Mouse (Mus musculus): ENCODE data around the gene Shd. TPM values are rescaled to one million over a fixed set of nuclear protein-coding genes. Genes with fewer than 3 reads are reported as not detected.
A peak's percentile ranks its signal among the peaks of the same experiment; 100 is the strongest.

The Shd gene
- polyA plus RNA-seq, 1 experiment from 2014 or later, result 8.1 TPM

- Histone ChIP-seq H3K27ac (ENCODE audit: low read length) (no peak overlapping the region), H3K4me3 (replicated peaks; ENCODE audit: low read length) (no peak overlapping the region), H3K4me2 (ENCODE audit: low read depth, low read length) (no peak overlapping the region), H3K9me3 (replicated peaks; ENCODE audit: control insufficient read depth, low read length) (no peaks in the 10 kb centered on the region), H3K4me1 (ENCODE audit: control insufficient read depth, insufficient read depth, low read length) (0 out of 2 replicates have a peak, but pooled peaks cover 7% of the 10 kb centered on the region), H3K36me3 (ENCODE audit: control insufficient read depth, insufficient read depth, low read length) (no peaks in the 10 kb centered on the region), H3K9ac (ENCODE audit: low read length) (no peak overlapping the region), H3K27me3 (ENCODE audit: control insufficient read depth, insufficient read depth, low read length) (no peaks in the 10 kb centered on the region)
- peak; percentile 15; the same call in 1 of the 2 replicates for ATAC-seq (ENCODE audit: insufficient read depth, low FRiP score)
- WGBS, result 82% methylated on average over 8 of the region's 8 CpGs
Observed at GRCm38 (mm10) chr17:55990278-55990898, 20.1 kb downstream of the Shd start.

GRCm38 (mm10) chr17:55996007-55996406 is 25.7 kb downstream of the Shd start:
- Histone ChIP-seq H3K27ac (ENCODE audit: low read length) (no peak overlapping the region), H3K4me3 (replicated peaks; ENCODE audit: low read length) (no peak overlapping the region), H3K9me3 (replicated peaks; ENCODE audit: control insufficient read depth, low read length) (no peaks in the 10 kb centered on the region), H3K4me1 (ENCODE audit: control insufficient read depth, insufficient read depth, low read length) (no peaks in the 10 kb centered on the region), H3K27me3 (ENCODE audit: control insufficient read depth, insufficient read depth, low read length) (no peaks in the 10 kb centered on the region; the same call in 1 of the 2 replicates), H3K36me3 (ENCODE audit: control insufficient read depth, insufficient read depth, low read length) (no peaks in the 10 kb centered on the region), H3K9ac (ENCODE audit: low read length) (no peak overlapping the region), H3K4me2 (ENCODE audit: low read depth, low read length) (no peak overlapping the region)
- 77% methylated on average over 15 of the region's 15 CpGs for WGBS
- no peak for ATAC-seq (ENCODE audit: insufficient read depth, low FRiP score)

- Histone ChIP-seq H3K9ac (ENCODE audit: low read length) (no peak overlapping the region), H3K9me3 (replicated peaks; ENCODE audit: control insufficient read depth, low read length) (no peaks in the 10 kb centered on the region), H3K27me3 (ENCODE audit: control insufficient read depth, insufficient read depth, low read length) (no peaks in the 10 kb centered on the region; the same call in 1 of the 2 replicates), H3K27ac (ENCODE audit: low read length) (no peak overlapping the region), H3K36me3 (ENCODE audit: control insufficient read depth, insufficient read depth, low read length) (no peaks in the 10 kb centered on the region; the same call in 1 of the 2 replicates), H3K4me3 (replicated peaks; ENCODE audit: low read length) (no peak overlapping the region), H3K4me1 (ENCODE audit: control insufficient read depth, insufficient read depth, low read length) (no peaks in the 10 kb centered on the region), H3K4me2 (ENCODE audit: low read depth, low read length) (0 out of 2 replicates have a peak overlapping the region, but pooled peaks have one; percentile 7)
- 15% methylated on average over 30 of the region's 30 CpGs for WGBS
- ATAC-seq (ENCODE audit: insufficient read depth, low FRiP score), result no peak
Observed at GRCm38 (mm10) chr17:55999794-56000499, 29.7 kb downstream of the Shd start.

GRCm38 (mm10) chr17:56003000-56003399 is 32.7 kb downstream of the Shd start:
- H3K9ac ChIP-seq (ENCODE audit: low read length), result no peak overlapping the region
- no peaks in the 10 kb centered on the region; the same call in 1 of the 2 replicates for H3K27me3 ChIP-seq (ENCODE audit: control insufficient read depth, insufficient read depth, low read length)
- H3K9me3 ChIP-seq (replicated peaks; ENCODE audit: control insufficient read depth, low read length), result no peaks in the 10 kb centered on the region
- H3K4me2 ChIP-seq (ENCODE audit: low read depth, low read length), result no peak overlapping the region
- no peak for ATAC-seq (ENCODE audit: insufficient read depth, low FRiP score)
- 71% methylated on average over 3 of the region's 3 CpGs for WGBS
- H3K4me1 ChIP-seq (ENCODE audit: control insufficient read depth, insufficient read depth, low read length), result peaks cover 7% of the 10 kb centered on the region
- no peak overlapping the region for H3K4me3 ChIP-seq (replicated peaks; ENCODE audit: low read length)
- H3K36me3 ChIP-seq (ENCODE audit: control insufficient read depth, insufficient read depth, low read length), result no peaks in the 10 kb centered on the region; the same call in 1 of the 2 replicates
- H3K27ac ChIP-seq (ENCODE audit: low read length), result no peak overlapping the region

- H3K9me3 ChIP-seq (replicated peaks; ENCODE audit: control insufficient read depth, low read length), result no peaks in the 10 kb centered on the region
- peak within 1 kb of the TSS; percentile 39 for H3K4me3 ChIP-seq (replicated peaks; ENCODE audit: low read length)
- no peak for ATAC-seq (ENCODE audit: insufficient read depth, low FRiP score)
- H3K4me1 ChIP-seq (ENCODE audit: control insufficient read depth, insufficient read depth, low read length), result peaks cover 17% of the 10 kb centered on the region
- peak within 1 kb of the TSS; percentile 52 for H3K4me2 ChIP-seq (ENCODE audit: low read depth, low read length)
- peak within 1 kb of the TSS; percentile 53 for H3K27ac ChIP-seq (ENCODE audit: low read length)
- H3K36me3 ChIP-seq (ENCODE audit: control insufficient read depth, insufficient read depth, low read length), result no peaks in the 10 kb centered on the region; the same call in 1 of the 2 replicates
- H3K27me3 ChIP-seq (ENCODE audit: control insufficient read depth, insufficient read depth, low read length), result no peaks in the 10 kb centered on the region
- 22% methylated on average over 13 of the region's 13 CpGs for WGBS
- peak within 1 kb of the TSS; percentile 64 for H3K9ac ChIP-seq (ENCODE audit: low read length)
Observed at GRCm38 (mm10) chr17:56005415-56006061, 35.3 kb downstream of the Shd start, which contains the start of the genes Stap2 and Mpnd. Gene Stap2, minus strand, starts transcription at chr17:56005584. Gene Mpnd, plus strand, starts transcription at chr17:56005711.

GRCm38 (mm10) chr17:56006956-56007355 is 36.7 kb downstream of the Shd start:
- no peaks in the 10 kb centered on the region for H3K9me3 ChIP-seq (replicated peaks; ENCODE audit: control insufficient read depth, low read length)
- H3K4me1 ChIP-seq (ENCODE audit: control insufficient read depth, insufficient read depth, low read length), result peaks cover 21% of the 10 kb centered on the region
- WGBS, result 50% methylated on average over 10 of the region's 10 CpGs
- H3K27ac ChIP-seq (ENCODE audit: low read length), result 0 out of 2 replicates have a peak overlapping the region, but pooled peaks have one; percentile 96
- no peak overlapping the region; the same call in 1 of the 2 replicates for H3K9ac ChIP-seq (ENCODE audit: low read length)
- no peak for ATAC-seq (ENCODE audit: insufficient read depth, low FRiP score)
- H3K4me3 ChIP-seq (replicated peaks; ENCODE audit: low read length), result no peak overlapping the region
- H3K4me2 ChIP-seq (ENCODE audit: low read depth, low read length), result no peak overlapping the region
- H3K27me3 ChIP-seq (ENCODE audit: control insufficient read depth, insufficient read depth, low read length), result no peaks in the 10 kb centered on the region
- peaks cover 8% of the 10 kb centered on the region for H3K36me3 ChIP-seq (ENCODE audit: control insufficient read depth, insufficient read depth, low read length)

GRCm38 (mm10) chr17:56007444-56008355 is 37.4 kb downstream of the Shd start:
- no peaks in the 10 kb centered on the region for H3K9me3 ChIP-seq (replicated peaks; ENCODE audit: control insufficient read depth, low read length)
- H3K36me3 ChIP-seq (ENCODE audit: control insufficient read depth, insufficient read depth, low read length), result peaks cover 11% of the 10 kb centered on the region
- 22% methylated on average over 13 of the region's 14 CpGs for WGBS
- no peaks in the 10 kb centered on the region for H3K27me3 ChIP-seq (ENCODE audit: control insufficient read depth, insufficient read depth, low read length)
- peak overlapping the region; percentile 100 for H3K4me2 ChIP-seq (ENCODE audit: low read depth, low read length)
- H3K27ac ChIP-seq (ENCODE audit: low read length), result peak overlapping the region; percentile 96
- peak; percentile 2; the same call in 1 of the 2 replicates for ATAC-seq (ENCODE audit: insufficient read depth, low FRiP score)
- H3K9ac ChIP-seq (ENCODE audit: low read length), result peak overlapping the region; percentile 58
- peaks cover 21% of the 10 kb centered on the region for H3K4me1 ChIP-seq (ENCODE audit: control insufficient read depth, insufficient read depth, low read length)
- H3K4me3 ChIP-seq (replicated peaks; ENCODE audit: low read length), result peak overlapping the region; percentile 86

- Histone ChIP-seq H3K9me3 (replicated peaks; ENCODE audit: control insufficient read depth, low read length) (no peaks in the 10 kb centered on the region), H3K9ac (ENCODE audit: low read length) (peak overlapping the region; percentile 82), H3K4me3 (replicated peaks; ENCODE audit: low read length) (peak overlapping the region; percentile 86), H3K36me3 (ENCODE audit: control insufficient read depth, insufficient read depth, low read length) (peaks cover 16% of the 10 kb centered on the region), H3K4me1 (ENCODE audit: control insufficient read depth, insufficient read depth, low read length) (peaks cover 21% of the 10 kb centered on the region), H3K4me2 (ENCODE audit: low read depth, low read length) (peak overlapping the region; percentile 100), H3K27me3 (ENCODE audit: control insufficient read depth, insufficient read depth, low read length) (no peaks in the 10 kb centered on the region), H3K27ac (ENCODE audit: low read length) (peak overlapping the region; percentile 96)
- ATAC-seq (ENCODE audit: insufficient read depth, low FRiP score), result peak; percentile 92
- WGBS, result under 1% methylated on average over 21 of the region's 21 CpGs
Observed at GRCm38 (mm10) chr17:56008356-56009087, 38.3 kb downstream of the Shd start.

Measured in stomach, embryonic 16.5 days (tissue).